In genomic region chr17:7182187-7182586, GRCm38 (mm10) we compare ENCODE assay signal across 19 mouse cellular contexts. TPM values are rescaled to one million over a fixed set of nuclear protein-coding genes. Genes with fewer than 3 reads are reported as not detected.
DNase-seq lines count a peak whose midpoint lies in the region; ATAC-seq and TF ChIP-seq lines count a peak whose summit lies in the region.
"Had no signal": no experiment of that assay in that cellular context is flagged by ENCODE, and none has a peak within 500 bp of the region (broad histone marks: within the 10 kb centered on the region; RNA-seq: fewer than 3 reads in every experiment).

No protein-coding gene starts in this region.

- TF ChIP-seq CTCF in midbrain, postnatal 0 days (IDR thresholded peaks at IDR 0.05), result no peak

- no peaks in the 10 kb centered on the region for H3K27me3 ChIP-seq in hindbrain, embryonic 12.5 days
- H3K27me3 ChIP-seq in hindbrain, embryonic 10.5 days (ENCODE audit: insufficient read depth, poor library complexity, severe bottlenecking), result no peaks in the 10 kb centered on the region
- H3K27me3 ChIP-seq in midbrain, embryonic 14.5 days (ENCODE audit: control insufficient read depth, insufficient read depth, low read length), result no peaks in the 10 kb centered on the region
- H3K27me3 ChIP-seq in midbrain, postnatal 0 days (ENCODE audit: insufficient read depth, low read length), result no peaks in the 10 kb centered on the region
- no peaks in the 10 kb centered on the region for H3K27me3 ChIP-seq in embryonic facial prominence, embryonic 10.5 days (replicated peaks; ENCODE audit: low read depth, poor library complexity, severe bottlenecking)
- no peaks in the 10 kb centered on the region for H3K27me3 ChIP-seq in intestine, embryonic 15.5 days (replicated peaks)
- H3K27me3 ChIP-seq: heart, embryonic 12.5 days had no signal

- WGBS in hindbrain, embryonic 12.5 days, result 63% methylated on average over 9 of the region's 9 CpGs
- WGBS in hindbrain, embryonic 10.5 days, result 62% methylated on average over 9 of the region's 9 CpGs
- WGBS in midbrain, embryonic 14.5 days, result 76% methylated on average over 9 of the region's 9 CpGs
- 68% methylated on average over 9 of the region's 9 CpGs for WGBS in midbrain, postnatal 0 days
- 73% methylated on average over 9 of the region's 9 CpGs for WGBS in embryonic facial prominence, embryonic 10.5 days
- WGBS in intestine, embryonic 15.5 days, result 53% methylated on average over 9 of the region's 9 CpGs

- no peaks in the 10 kb centered on the region for H3K9me3 ChIP-seq in hindbrain, embryonic 12.5 days (replicated peaks)
- no peaks in the 10 kb centered on the region for H3K9me3 ChIP-seq in hindbrain, embryonic 10.5 days
- H3K9me3 ChIP-seq in midbrain, embryonic 14.5 days (ENCODE audit: control insufficient read depth, low read length), result no peaks in the 10 kb centered on the region
- H3K9me3 ChIP-seq in midbrain, postnatal 0 days (ENCODE audit: low read length), result no peaks in the 10 kb centered on the region
- H3K9me3 ChIP-seq in embryonic facial prominence, embryonic 10.5 days, result no peaks in the 10 kb centered on the region
- no peaks in the 10 kb centered on the region for H3K9me3 ChIP-seq in intestine, embryonic 15.5 days
- H3K9me3 ChIP-seq: heart, embryonic 12.5 days had no signal

- peak overlapping the region; percentile 0; the same call in 1 of the 2 replicates for H3K27ac ChIP-seq in hindbrain, embryonic 12.5 days
- H3K27ac ChIP-seq in hindbrain, embryonic 10.5 days, result no peak overlapping the region
- no peak overlapping the region for H3K27ac ChIP-seq in midbrain, embryonic 14.5 days (replicated peaks; ENCODE audit: low read depth, low read length)
- no peak overlapping the region for H3K27ac ChIP-seq in midbrain, postnatal 0 days (ENCODE audit: low read depth, low read length)
- peak overlapping the region; percentile 48; the same call in 1 of the 2 replicates for H3K27ac ChIP-seq in embryonic facial prominence, embryonic 10.5 days (replicated peaks)
- no peak overlapping the region for H3K27ac ChIP-seq in intestine, embryonic 15.5 days

- H3K4me2 ChIP-seq in hindbrain, embryonic 12.5 days (replicated peaks), result no peak overlapping the region
- H3K4me2 ChIP-seq in midbrain, embryonic 14.5 days (ENCODE audit: low read length), result no peak overlapping the region
- no peak overlapping the region for H3K4me2 ChIP-seq in midbrain, postnatal 0 days (ENCODE audit: low read depth, low read length, poor library complexity, severe bottlenecking)
- H3K4me2 ChIP-seq in intestine, embryonic 15.5 days (replicated peaks), result no peak overlapping the region
- H3K4me2 ChIP-seq: heart, embryonic 12.5 days had no signal

- no peak for ATAC-seq in hindbrain, embryonic 12.5 days (ENCODE audit: low FRiP score)
- ATAC-seq in midbrain, embryonic 14.5 days (ENCODE audit: low FRiP score, low TSS enrichment), result no peak
- no peak for ATAC-seq in midbrain, postnatal 0 days (ENCODE audit: low FRiP score)
- ATAC-seq in intestine, embryonic 15.5 days, result no peak
- ATAC-seq: forebrain, postnatal 0 days; intestine, embryonic 16.5 days had no signal

- peaks cover under 1% of the 10 kb centered on the region; the same call in 1 of the 2 replicates for H3K36me3 ChIP-seq in hindbrain, embryonic 12.5 days
- peaks cover 4% of the 10 kb centered on the region for H3K36me3 ChIP-seq in hindbrain, embryonic 10.5 days
- H3K36me3 ChIP-seq in midbrain, embryonic 14.5 days (ENCODE audit: control insufficient read depth, insufficient read depth, low read length), result no peaks in the 10 kb centered on the region
- H3K36me3 ChIP-seq in midbrain, postnatal 0 days (ENCODE audit: insufficient read depth, low read length), result no peaks in the 10 kb centered on the region
- H3K36me3 ChIP-seq in embryonic facial prominence, embryonic 10.5 days (replicated peaks), result peaks cover 4% of the 10 kb centered on the region
- H3K36me3 ChIP-seq in intestine, embryonic 15.5 days, result no peaks in the 10 kb centered on the region
- H3K36me3 ChIP-seq: G1E had no signal

- peaks cover 38% of the 10 kb centered on the region for H3K4me1 ChIP-seq in hindbrain, embryonic 12.5 days
- peaks cover 50% of the 10 kb centered on the region for H3K4me1 ChIP-seq in hindbrain, embryonic 10.5 days (replicated peaks)
- peaks cover 3% of the 10 kb centered on the region for H3K4me1 ChIP-seq in midbrain, embryonic 14.5 days (ENCODE audit: control insufficient read depth, insufficient read depth, low read length)
- H3K4me1 ChIP-seq in midbrain, postnatal 0 days (ENCODE audit: insufficient read depth, low read length), result no peaks in the 10 kb centered on the region
- H3K4me1 ChIP-seq in embryonic facial prominence, embryonic 10.5 days, result peaks cover 42% of the 10 kb centered on the region
- H3K4me1 ChIP-seq in intestine, embryonic 15.5 days (replicated peaks), result no peaks in the 10 kb centered on the region

- no peak for DNase-seq in hindbrain, embryonic 10.5 days (ENCODE audit: low spot score)
- no peak for DNase-seq in midbrain, embryonic 14.5 days
- no peak for DNase-seq in midbrain, postnatal 0 days (ENCODE audit: low spot score)
- DNase-seq in embryonic facial prominence, embryonic 10.5 days (ENCODE audit: low spot score), result no peak
- no peak for DNase-seq in testis, postnatal 14 days (ENCODE audit: low spot score)
- DNase-seq: adrenal gland, adult 8-10 months; adrenal gland, postnatal 36 days; cerebellum, adult 11-12 months; cerebellum, adult 9-10 months; cerebellum, postnatal 25 days; forebrain, postnatal 0 days; gastrocnemius, postnatal 36 days; heart, adult 18-20 months; kidney, adult 2 months had no signal

- no peak overlapping the region for H3K9ac ChIP-seq in hindbrain, embryonic 12.5 days
- 0 out of 2 replicates have a peak overlapping the region, but pooled peaks have one; percentile 16 for H3K9ac ChIP-seq in midbrain, embryonic 14.5 days (replicated peaks; ENCODE audit: low read length)
- H3K9ac ChIP-seq in midbrain, postnatal 0 days (replicated peaks; ENCODE audit: low read length, poor library complexity, severe bottlenecking), result no peak overlapping the region
- H3K9ac ChIP-seq in intestine, embryonic 15.5 days, result no peak overlapping the region
- H3K9ac ChIP-seq: forebrain, postnatal 0 days; heart, embryonic 12.5 days had no signal

- H3K4me3 ChIP-seq in hindbrain, embryonic 12.5 days, result no peak overlapping the region
- H3K4me3 ChIP-seq in hindbrain, embryonic 10.5 days, result no peak overlapping the region
- H3K4me3 ChIP-seq in midbrain, embryonic 14.5 days (replicated peaks; ENCODE audit: low read depth, low read length), result no peak overlapping the region
- no peak overlapping the region for H3K4me3 ChIP-seq in midbrain, postnatal 0 days (ENCODE audit: low read depth, low read length)
- H3K4me3 ChIP-seq in embryonic facial prominence, embryonic 10.5 days, result no peak overlapping the region
- H3K4me3 ChIP-seq in intestine, embryonic 15.5 days (replicated peaks), result no peak overlapping the region
- H3K4me3 ChIP-seq: heart, embryonic 12.5 days had no signal

RNA-seq across cellular contexts. Expression of gene Rps6ka2, which starts 12.3 kb away (rescaled TPM):
- 34.3 and 35.2 TPM in 2 replicates for polyA plus RNA-seq in hindbrain, embryonic 12.5 days (2016; fragmentation: Nextera tagmentation; extraction: Ambion mirVana)
- 25.6 and 31.3 TPM in 2 replicates for polyA plus RNA-seq in hindbrain, embryonic 10.5 days (2016; fragmentation: Nextera tagmentation; extraction: Ambion mirVana)
- polyA plus RNA-seq in midbrain, embryonic 14.5 days (2014; fragmentation: Nextera tagmentation; extraction: Ambion mirVana), result 17.3 and 22.7 TPM in 2 replicates
- total RNA-seq in midbrain, postnatal 0 days (2014; rRNA removed), result 33.2 and 34.2 TPM in 2 replicates
- polyA plus RNA-seq in midbrain, postnatal 0 days (2015; fragmentation: Nextera tagmentation; extraction: Ambion mirVana), result 14.7 and 16.8 TPM in 2 replicates
- polyA plus RNA-seq in embryonic facial prominence, embryonic 10.5 days (2016; fragmentation: Nextera tagmentation; extraction: Ambion mirVana), result 27.2 and 27.7 TPM in 2 replicates
- polyA plus RNA-seq in intestine, embryonic 15.5 days (2015; fragmentation: Nextera tagmentation; extraction: Ambion mirVana), result 8.0 and 8.9 TPM in 2 replicates
- polyA plus RNA-seq: G1E had no signal

Comparison
In these comparisons a context has a peak if more than half of its experiments do, and no peak if none do; other contexts are left out.
1. H3K27ac ChIP-seq: peak in hindbrain, embryonic 12.5 days (single experiment) and embryonic facial prominence, embryonic 10.5 days (single experiment); none in hindbrain, embryonic 10.5 days (single experiment), midbrain, embryonic 14.5 days (single experiment), midbrain, postnatal 0 days (single experiment) and intestine, embryonic 15.5 days (single experiment).